Mouse (Mus musculus): ENCODE results near the gene Pik3c2a.

Gene Pik3c2a

DNA sequence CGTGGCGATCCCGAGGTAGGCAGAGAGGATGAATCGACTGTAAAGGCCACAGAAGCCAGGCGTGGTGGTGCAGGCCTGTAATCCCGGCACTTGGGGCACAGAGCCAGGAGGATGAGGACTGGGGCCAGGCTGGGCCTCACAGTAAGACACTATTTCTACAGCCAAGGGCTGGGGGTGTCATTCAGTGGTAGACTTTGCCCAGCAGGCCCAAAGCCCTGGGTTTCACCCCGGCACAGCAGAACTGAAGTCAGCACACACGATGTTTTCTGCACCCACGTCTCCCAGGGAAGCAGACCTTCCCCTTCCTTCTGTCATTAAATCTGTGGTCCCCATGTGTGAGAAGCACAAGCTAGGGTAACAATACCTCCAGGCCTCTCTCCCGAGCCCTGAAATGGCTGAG, 144.9 kb downstream of the Pik3c2a start:
- no peak for DNase-seq (ENCODE audit: low spot score)

DNA sequence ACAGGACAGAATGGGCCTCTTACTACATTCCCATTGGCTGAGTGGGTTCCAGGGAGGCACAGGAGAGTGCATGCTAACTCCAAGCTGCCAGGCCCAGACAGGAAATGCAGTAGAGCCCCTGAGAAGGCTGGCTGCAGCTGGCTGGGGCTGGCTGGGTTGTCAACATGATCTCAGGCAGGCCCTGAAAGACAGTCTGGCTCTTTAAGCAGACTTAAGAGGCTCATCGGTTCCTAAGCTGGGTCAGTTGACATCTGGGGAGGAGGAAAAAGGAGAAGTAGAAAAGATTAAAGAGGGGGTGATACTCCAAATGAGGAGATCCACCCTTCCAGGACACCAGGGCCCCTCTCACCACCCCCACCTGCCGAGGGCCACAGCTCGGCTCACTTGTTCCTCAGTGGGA, 148.3 kb downstream of the Pik3c2a start:
- DNase-seq (ENCODE audit: low spot score): no peak

DNA sequence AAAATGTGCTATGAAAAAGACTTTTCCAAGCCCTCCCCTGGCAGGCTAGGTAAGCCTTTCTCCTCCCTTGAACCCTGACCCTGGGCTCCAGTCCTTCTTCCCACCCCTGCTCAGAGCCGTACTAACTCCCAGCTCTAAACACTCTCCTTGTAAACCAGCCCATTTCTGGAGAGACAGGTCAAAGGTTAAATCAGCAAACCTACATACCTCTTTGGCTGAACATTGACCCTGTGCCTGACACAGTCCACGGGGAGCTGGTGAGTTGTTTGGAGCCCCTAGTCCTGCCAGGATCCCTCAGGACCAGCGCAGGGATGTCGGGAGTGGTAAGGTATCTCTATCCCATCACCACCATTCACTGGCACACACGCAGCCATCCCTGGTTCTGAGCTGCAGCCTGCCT, 150.9 kb downstream of the Pik3c2a start:
- no peak for DNase-seq (ENCODE audit: low spot score)

DNA sequence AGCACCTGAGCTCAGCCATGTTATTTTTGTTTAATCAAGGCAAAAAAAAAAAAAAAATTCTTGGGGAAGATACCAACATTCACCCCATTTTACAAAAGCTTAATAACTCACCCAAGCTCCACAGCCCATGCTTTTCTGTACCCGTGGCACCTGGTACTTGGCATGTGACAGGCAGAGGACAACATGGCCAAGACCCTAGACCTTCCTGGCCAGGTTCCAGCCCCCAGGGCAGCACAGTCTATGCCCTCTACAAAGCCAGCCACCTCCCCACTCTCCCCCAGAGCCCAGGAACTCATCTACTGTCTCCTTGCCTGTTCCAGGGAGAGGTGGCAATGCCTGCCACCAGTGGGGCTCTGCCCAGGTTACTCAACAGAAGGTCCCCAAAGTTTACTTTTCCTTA, 152.7 kb downstream of the Pik3c2a start:
- DNase-seq (ENCODE audit: low spot score): no peak

DNA sequence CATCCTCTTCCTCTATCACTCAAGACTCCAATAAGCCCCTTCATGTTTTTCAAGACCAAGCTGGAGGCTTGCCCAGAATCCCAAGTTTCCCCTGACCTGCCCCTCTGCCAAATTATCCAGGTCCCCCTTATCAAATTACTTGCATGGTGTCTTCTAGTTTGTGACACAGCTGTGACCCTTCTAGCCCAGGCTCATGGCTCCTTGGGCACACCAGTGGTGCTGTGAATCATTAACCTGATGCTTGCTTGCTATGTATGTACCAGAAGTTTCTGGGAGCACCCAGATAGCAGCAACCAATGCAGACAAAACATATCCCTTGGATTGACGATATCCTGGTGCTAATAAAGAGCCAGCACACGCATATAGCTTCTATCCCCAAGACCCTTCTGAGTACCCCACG, 154.3 kb downstream of the Pik3c2a start:
- no peak for DNase-seq (ENCODE audit: low spot score)

DNA sequence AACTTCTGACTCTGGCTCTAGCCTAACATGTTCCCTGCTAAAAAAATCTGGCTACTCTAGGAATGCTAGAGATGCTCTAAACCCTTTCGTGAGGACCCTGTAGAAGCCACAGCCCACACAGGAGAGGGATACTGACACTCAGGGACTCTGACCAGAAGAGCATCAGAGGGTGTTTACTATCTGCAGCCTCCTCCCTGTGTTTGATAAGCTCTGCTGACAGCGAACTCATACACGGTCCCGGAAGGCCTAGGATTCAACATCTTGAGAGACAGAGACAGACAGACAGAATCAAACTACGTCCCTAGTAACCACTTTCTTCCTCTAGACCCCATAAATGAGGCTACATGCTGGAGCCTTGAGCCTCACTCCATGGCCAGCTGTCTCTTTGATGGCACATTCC, 155.3 kb downstream of the Pik3c2a start:
- no peak for DNase-seq (ENCODE audit: low spot score)

All from c-Kit-positive CD71-positive TER-119-positive erythroid progenitor cells, embryonic 14.5 days (primary cell).